Mouse (Mus musculus) G1E (cell line): ENCODE results near the gene Slc7a7. TPM values are rescaled to one million over a fixed set of nuclear protein-coding genes. Genes with fewer than 3 reads are reported as not detected.

Experiments used
- ATAC-seq: 2 replicates; pipeline ENCODE4 v1.8.0; 2016; ENCODE audit warnings: mild to moderate bottlenecking; ENCODE audit not compliant: insufficient number of reproducible peaks, poor library complexity, low FRiP score, severe bottlenecking; ENCODE audit errors: extremely low read depth
- DNase-seq: peaks from one replicate; pipeline ENCODE4 v3.0.0; 2012; ENCODE audit warnings: low spot score
- H3K27me3 ChIP-seq: 2 replicates; pipeline ENCODE4 v1.6.1; 2012; ENCODE audit warnings: mild to moderate bottlenecking, low read length, inconsistent platforms; ENCODE audit not compliant: insufficient read depth
- H3K36me3 ChIP-seq: replicated peaks from 2 replicates; pipeline ENCODE3; 2012; ENCODE audit warnings: mild to moderate bottlenecking, inconsistent platforms
- H3K4me1 ChIP-seq: 2 replicates; pipeline ENCODE4 v1.6.1; 2012; ENCODE audit warnings: low read depth, low read length, inconsistent platforms, mixed read lengths; ENCODE audit not compliant: insufficient read depth
- H3K4me3 ChIP-seq: 2 replicates; pipeline ENCODE4 v1.5.1; 2012; ENCODE audit warnings: low read depth, mild to moderate bottlenecking, inconsistent platforms, low read length, moderate library complexity, mixed read lengths
- H3K9me3 ChIP-seq: replicated peaks from 2 replicates; pipeline ENCODE4 v1.6.1; 2012; ENCODE audit warnings: inconsistent platforms
- CTCF ChIP-seq: IDR thresholded peaks from 2 replicates; pipeline ENCODE4 v1.5.1; 2012; ENCODE audit warnings: low read depth, low read length, inconsistent platforms, mixed read lengths
- GATA1 ChIP-seq: IDR thresholded peaks from 2 replicates; pipeline ENCODE4 v1.6.1; 2012; ENCODE audit warnings: borderline replicate concordance, low read length, inconsistent platforms, mixed read lengths
- GATA2 ChIP-seq: IDR thresholded peaks from 2 replicates; pipeline ENCODE4 v1.6.1; 2012; ENCODE audit warnings: low read depth, low read length, inconsistent platforms, borderline replicate concordance
- POLR2AphosphoS5 ChIP-seq: IDR thresholded peaks from 2 replicates; pipeline ENCODE4 v1.6.1; 2012; ENCODE audit warnings: low read depth, low read length, inconsistent platforms; ENCODE audit not compliant: insufficient replicate concordance
- TAL1 ChIP-seq: conservative IDR thresholded peaks from 2 replicates; pipeline ENCODE4 v1.6.1; 2012; ENCODE audit warnings: low read depth, low read length, inconsistent platforms, mixed read lengths
- polyA plus RNA-seq: library from polyadenylated mRNA; stranded (reverse); fragments of >175 nt; gene quantifications from 2 replicates; pipeline ENCODE4 v1.2.3, GENCODE M21; 2012
- total RNA-seq, 2 experiments: library from RNA; stranded (forward) in 1 of 2; stranded (reverse) in 1 of 2; fragments of 200-1000 nt in 1 of 2; fragments of >200 nt in 1 of 2; fragmentation: Nextera tagmentation in 1 of 2; gene quantifications; 2 replicates each; pipeline ENCODE4 v1.2.3; 2014 to 2017

Gene Slc7a7
- total and polyA plus RNA-seq, 3 experiments: 0.55 to 6.2 (median 1.1) TPM

DNA sequence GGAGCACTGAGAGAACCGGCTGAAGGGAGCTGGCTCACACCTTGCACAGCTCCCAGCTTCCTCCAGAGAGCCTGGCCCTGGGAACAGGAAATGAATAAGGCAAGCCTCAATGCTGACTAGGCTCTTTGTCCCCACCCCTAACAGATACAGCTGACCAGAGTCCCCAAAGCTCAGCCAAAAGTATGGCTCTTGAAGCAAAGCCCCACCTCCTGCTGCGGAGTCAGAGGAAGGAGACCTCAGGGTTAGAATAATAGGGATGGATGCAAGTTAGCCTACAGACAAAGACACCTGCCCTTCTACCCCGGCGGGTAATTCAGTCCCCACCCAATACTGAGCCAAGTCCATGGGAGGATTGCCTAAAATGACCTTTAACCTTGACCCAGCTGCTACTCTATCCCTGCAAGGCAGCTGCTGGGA lies 34.2 kb downstream of the Slc7a7 start:
- TF ChIP-seq CTCF: no peak
- no peak for TF ChIP-seq TAL1
- TF ChIP-seq GATA1: no peak
- no peak for TF ChIP-seq POLR2AphosphoS5
- TF ChIP-seq GATA2: no peak
- DNase-seq (no peak), ATAC-seq (no peak)
- H3K4me1 ChIP-seq: peaks cover 8% of the 10 kb centered on the region
- no peaks in the 10 kb centered on the region for H3K36me3 ChIP-seq
- H3K9me3 ChIP-seq: no peaks in the 10 kb centered on the region
- no peak overlapping the region for H3K4me3 ChIP-seq
- H3K27me3 ChIP-seq: peaks cover 19% of the 10 kb centered on the region

DNA sequence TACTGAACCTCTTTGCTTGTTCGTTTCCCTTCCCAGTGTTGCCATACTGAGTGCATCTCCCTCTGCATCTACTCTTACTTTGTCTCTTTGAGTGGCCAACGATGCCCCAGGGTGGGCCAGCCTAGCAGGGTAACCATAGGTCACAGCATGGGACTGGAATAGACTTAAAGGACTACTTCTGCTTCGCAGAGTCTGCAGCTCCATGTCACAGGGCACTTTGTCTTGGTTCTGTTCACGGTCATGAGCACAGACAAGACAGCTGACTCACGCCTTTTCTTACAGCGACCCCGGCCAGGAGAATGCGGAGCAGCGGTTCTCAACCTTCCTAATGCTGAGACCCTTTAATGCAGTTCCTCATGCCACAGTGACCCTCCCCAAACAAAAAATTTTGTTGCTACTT lies 34.9 kb downstream of the Slc7a7 start:
- Histone ChIP-seq H3K9me3 (no peaks in the 10 kb centered on the region), H3K27me3 (peaks cover 24% of the 10 kb centered on the region), H3K4me1 (peaks cover 8% of the 10 kb centered on the region), H3K4me3 (no peak overlapping the region), H3K36me3 (no peaks in the 10 kb centered on the region)
- ATAC-seq (no peak), DNase-seq (no peak)
- TF ChIP-seq GATA2 (no peak), POLR2AphosphoS5 (no peak), CTCF (no peak), TAL1 (no peak), GATA1 (no peak)

DNA sequence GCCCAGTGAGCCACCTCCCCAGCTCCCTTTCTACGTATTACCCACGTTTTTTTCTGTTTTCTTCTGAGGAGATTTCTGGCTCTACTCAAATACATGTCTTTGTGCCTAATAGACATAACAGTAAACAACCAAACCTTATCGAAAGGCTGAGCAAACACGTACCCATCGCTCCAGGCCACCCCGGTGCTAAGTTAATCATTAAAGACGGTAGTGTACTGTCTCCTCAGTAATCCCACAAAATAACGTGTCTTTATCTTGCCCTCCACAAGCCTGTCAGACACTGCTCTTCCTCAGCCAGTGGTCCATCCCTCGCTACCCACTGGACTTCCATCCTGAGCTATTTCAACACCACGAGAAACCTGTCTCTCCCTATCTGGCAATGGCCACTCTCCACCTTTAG lies 35.8 kb downstream of the Slc7a7 start:
- no peaks in the 10 kb centered on the region for H3K9me3 ChIP-seq
- H3K4me3 ChIP-seq: no peak overlapping the region
- no peak for TF ChIP-seq TAL1
- TF ChIP-seq GATA1: no peak
- TF ChIP-seq GATA2: no peak
- no peak for TF ChIP-seq CTCF
- no peak for TF ChIP-seq POLR2AphosphoS5
- H3K27me3 ChIP-seq: peaks cover 26% of the 10 kb centered on the region
- no peak for ATAC-seq
- H3K4me1 ChIP-seq: peaks cover 8% of the 10 kb centered on the region
- no peaks in the 10 kb centered on the region for H3K36me3 ChIP-seq
- no peak for DNase-seq

DNA sequence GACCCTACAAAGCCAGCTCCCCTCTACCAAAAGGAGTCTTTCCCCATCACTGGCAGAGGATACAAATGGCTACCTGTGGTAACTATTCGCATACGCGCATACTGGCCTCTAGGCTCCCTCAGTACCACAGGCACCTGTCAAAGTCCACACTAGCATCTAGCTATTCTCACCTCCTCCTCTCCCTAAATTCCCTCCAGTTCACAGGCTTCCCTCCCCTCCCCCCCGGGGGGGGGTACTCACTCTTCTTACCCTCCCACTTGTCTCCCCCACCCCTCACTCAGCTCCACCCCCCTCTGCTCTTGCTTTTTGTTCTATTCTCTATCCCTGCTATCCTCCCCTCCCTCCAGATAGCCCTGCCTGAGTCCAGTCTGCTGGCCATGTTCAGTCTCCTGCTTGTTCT lies 37.0 kb downstream of the Slc7a7 start:
- H3K36me3 ChIP-seq: no peaks in the 10 kb centered on the region
- no peak for TF ChIP-seq CTCF
- TF ChIP-seq GATA2: no peak
- TF ChIP-seq GATA1: no peak
- TF ChIP-seq POLR2AphosphoS5: no peak
- no peak for TF ChIP-seq TAL1

DNA sequence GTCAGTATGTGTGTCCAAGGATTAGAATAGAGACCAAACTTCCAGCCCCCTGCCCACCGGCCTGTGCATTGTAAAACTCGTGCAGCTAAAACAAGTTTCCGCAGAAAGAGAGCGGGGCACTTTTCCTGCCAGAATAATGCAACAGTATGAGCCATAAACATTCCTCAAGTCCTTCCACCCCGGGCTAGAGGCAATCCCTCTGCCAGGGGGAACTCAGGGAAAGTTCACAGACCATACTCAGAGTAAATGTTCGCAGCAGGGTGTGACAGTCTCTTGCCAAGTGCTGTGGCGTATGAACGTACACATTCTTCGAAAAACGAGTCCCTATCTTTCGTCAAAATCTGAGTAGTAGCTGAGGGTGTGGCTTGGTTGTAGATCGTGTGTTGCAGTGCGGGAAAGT lies 38.0 kb downstream of the Slc7a7 start:
- H3K4me1 ChIP-seq: peaks cover 8% of the 10 kb centered on the region
- no peak for DNase-seq
- no peaks in the 10 kb centered on the region for H3K36me3 ChIP-seq
- no peaks in the 10 kb centered on the region for H3K9me3 ChIP-seq
- no peak for ATAC-seq
- no peak for TF ChIP-seq CTCF
- no peak for TF ChIP-seq POLR2AphosphoS5
- no peak for TF ChIP-seq GATA2
- no peak for TF ChIP-seq TAL1
- no peak for TF ChIP-seq GATA1
- H3K4me3 ChIP-seq: no peak overlapping the region
- H3K27me3 ChIP-seq: peaks cover 21% of the 10 kb centered on the region

More for the DNA sequence above, 37.0 kb downstream of the Slc7a7 start:
- no peak for ATAC-seq
- H3K4me1 ChIP-seq: peaks cover 8% of the 10 kb centered on the region
- no peak for DNase-seq
- no peaks in the 10 kb centered on the region for H3K9me3 ChIP-seq
- H3K27me3 ChIP-seq: peaks cover 22% of the 10 kb centered on the region
- no peak overlapping the region for H3K4me3 ChIP-seq

DNA sequence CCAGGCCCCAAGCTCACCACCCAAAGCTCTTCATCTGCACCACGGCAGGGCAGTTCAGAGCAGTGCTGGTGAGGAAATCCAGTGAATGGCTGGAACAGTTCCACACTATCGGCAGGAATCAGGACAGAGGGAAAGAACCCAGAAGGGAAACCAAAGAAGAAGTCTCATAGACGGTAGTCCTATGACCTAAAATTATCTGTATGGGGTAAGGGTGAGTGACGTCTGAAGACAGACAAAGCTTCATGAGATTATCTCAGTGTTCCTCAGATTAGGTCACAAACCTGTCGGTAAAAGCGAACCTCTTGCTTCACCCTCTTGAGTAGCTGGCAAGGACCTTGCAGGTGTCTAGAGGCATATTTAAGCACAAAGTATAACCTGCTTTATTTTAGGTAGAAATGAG lies 40.4 kb downstream of the Slc7a7 start:
- DNase-seq: no peak
- Histone ChIP-seq H3K27me3 (peaks cover 7% of the 10 kb centered on the region), H3K4me3 (no peak overlapping the region), H3K4me1 (peaks cover 8% of the 10 kb centered on the region), H3K9me3 (no peaks in the 10 kb centered on the region), H3K36me3 (peaks cover 4% of the 10 kb centered on the region)
- no peak for ATAC-seq
- TF ChIP-seq POLR2AphosphoS5 (no peak), GATA1 (no peak), CTCF (no peak), TAL1 (no peak), GATA2 (no peak)
